16 mouse cellular contexts compared by ENCODE assay signal in genomic region chr5:8943836-8944235, GRCm38 (mm10). TPM values are rescaled to one million over a fixed set of nuclear protein-coding genes. Genes with fewer than 3 reads are reported as not detected.
DNase-seq lines count a peak whose midpoint lies in the region; ATAC-seq lines count a peak whose summit lies in the region.
"Had no signal": no experiment of that assay in that cellular context is flagged by ENCODE, and none has a peak within 500 bp of the region (broad histone marks: within the 10 kb centered on the region; RNA-seq: fewer than 3 reads in every experiment).

No protein-coding gene starts in this region.

- no peaks in the 10 kb centered on the region for H3K9me3 ChIP-seq in heart, embryonic 12.5 days (replicated peaks)
- H3K9me3 ChIP-seq: hindbrain, embryonic 10.5 days; liver, embryonic 13.5 days; neural tube, embryonic 15.5 days; stomach, embryonic 15.5 days had no signal

- H3K36me3 ChIP-seq in heart, embryonic 12.5 days, result no peaks in the 10 kb centered on the region
- H3K36me3 ChIP-seq: hindbrain, embryonic 10.5 days; neural tube, embryonic 15.5 days; stomach, embryonic 15.5 days had no signal

- DNase-seq in heart, adult 18-20 months, result peak; percentile 36 to 51
- DNase-seq in CD4-positive, CD25-positive, alpha-beta regulatory T cell, adult 2 months (ENCODE audit: low read depth, low spot score), result peak; percentile 24
- peak; percentile 23 to 55 for DNase-seq in gastrocnemius, adult 8-10 months (ENCODE audit: low spot score in 2 of 2)
- DNase-seq in cerebellum, postnatal 14 days, result no peak
- DNase-seq in adrenal gland, postnatal 36 days, result no peak
- no peak for DNase-seq in yolk sac, embryonic 10.5 days (ENCODE audit: low spot score)
- DNase-seq: adrenal gland, postnatal 10 days; liver, embryonic 13.5 days; lung, postnatal 4 days; thymus, postnatal 14 days had no signal

- H3K27me3 ChIP-seq in heart, embryonic 12.5 days (replicated peaks), result no peaks in the 10 kb centered on the region
- H3K27me3 ChIP-seq: liver, embryonic 13.5 days; neural tube, embryonic 15.5 days; stomach, embryonic 15.5 days had no signal

- H3K27ac ChIP-seq in heart, embryonic 12.5 days (ENCODE audit: poor library complexity, severe bottlenecking), result no peak overlapping the region
- H3K27ac ChIP-seq: hindbrain, embryonic 10.5 days; liver, embryonic 13.5 days; neural tube, embryonic 15.5 days; stomach, embryonic 15.5 days had no signal

- H3K4me3 ChIP-seq in heart, embryonic 12.5 days, result no peak overlapping the region
- H3K4me3 ChIP-seq: hindbrain, embryonic 10.5 days; liver, embryonic 13.5 days; neural tube, embryonic 15.5 days; stomach, embryonic 15.5 days had no signal

- H3K9ac ChIP-seq in heart, embryonic 12.5 days, result no peak overlapping the region
- H3K9ac ChIP-seq: liver, embryonic 13.5 days; neural tube, embryonic 15.5 days; stomach, embryonic 15.5 days had no signal

- no peak for ATAC-seq in heart, embryonic 12.5 days (ENCODE audit: insufficient number of reproducible peaks, low FRiP score)
- peak; percentile 99 for ATAC-seq in megakaryocyte, adult 5-6 weeks (ENCODE audit: poor library complexity, severe bottlenecking)
- ATAC-seq: intestine, postnatal 0 days had no signal

- no peak overlapping the region for H3K4me2 ChIP-seq in heart, embryonic 12.5 days
- H3K4me2 ChIP-seq: liver, embryonic 13.5 days; neural tube, embryonic 15.5 days; stomach, embryonic 15.5 days had no signal

- WGBS in heart, embryonic 12.5 days, result 68% methylated on average over 3 of the region's 3 CpGs

- no peaks in the 10 kb centered on the region for H3K4me1 ChIP-seq in heart, embryonic 12.5 days (replicated peaks)
- H3K4me1 ChIP-seq: hindbrain, embryonic 10.5 days; liver, embryonic 13.5 days; neural tube, embryonic 15.5 days; stomach, embryonic 15.5 days had no signal

RNA-seq across cellular contexts. Expression of gene Abcb4, which starts 50.3 kb away (rescaled TPM):
- total RNA-seq in heart, adult 18-20 months (2021), result 10 to 100 TPM; 18.7 to 21.0 TPM
- 0.26 and 1.1 TPM in 2 replicates for polyA plus RNA-seq in heart, embryonic 12.5 days (2016; fragmentation: Nextera tagmentation; extraction: Ambion mirVana)
- total RNA-seq in gastrocnemius, adult 8-10 months (2022), result 100 to 1,000 TPM in 1 of 4 experiments, 10 to 100 TPM in 3; 87.8 to 101 (median 94.9) TPM
- total RNA-seq in megakaryocyte, adult 5-6 weeks (2015), result 1.3 and 3.9 TPM in 2 replicates
- total RNA-seq in megakaryocyte, adult 5-6 weeks (2017), result 3.2 and 4.4 TPM in 2 replicates
- 1 to 10 TPM; 2.7 to 3.9 TPM for total RNA-seq in adrenal gland, postnatal 36 days (2021)

RNA-seq across cellular contexts. Expression of gene Crot, which starts 53.3 kb away (rescaled TPM):
- 10 to 100 TPM; 19.5 to 20.5 TPM for total RNA-seq in heart, adult 18-20 months (2021)
- 36.7 and 37.5 TPM in 2 replicates for polyA plus RNA-seq in heart, embryonic 12.5 days (2016; fragmentation: Nextera tagmentation; extraction: Ambion mirVana)
- 10 to 100 TPM; 24.6 to 34.9 (median 30.6) TPM for total RNA-seq in gastrocnemius, adult 8-10 months (2022)
- 35.4 and 37.9 TPM in 2 replicates for total RNA-seq in megakaryocyte, adult 5-6 weeks (2015)
- 48.1 and 50.4 TPM in 2 replicates for total RNA-seq in megakaryocyte, adult 5-6 weeks (2017)
- 10 to 100 TPM; 27.2 to 48.7 TPM for total RNA-seq in adrenal gland, postnatal 36 days (2021)

Comparison
In these comparisons a context has a peak if more than half of its experiments do, and no peak if none do; other contexts are left out.
1. DNase-seq: peak in heart, adult 18-20 months (2 of 2), CD4-positive, CD25-positive, alpha-beta regulatory T cell, adult 2 months (single experiment) and gastrocnemius, adult 8-10 months (2 of 2); none in cerebellum, postnatal 14 days (0 of 2), adrenal gland, postnatal 36 days (0 of 2) and yolk sac, embryonic 10.5 days (single experiment).
2. RNA of gene Abcb4, which starts 50.3 kb away (total RNA-seq): 87.8 to 101 TPM in gastrocnemius, adult 8-10 months; 18.7 to 21.0 TPM in heart, adult 18-20 months, 2.7 to 3.9 TPM in adrenal gland, postnatal 36 days and 1.3 to 4.4 TPM in megakaryocyte, adult 5-6 weeks; every median in the first group is over 4 times any median in the second.